Mouse (Mus musculus) retina, adult 2 months (tissue): ENCODE data around the gene Rapgef2.

Source experiments
- DNase-seq: peaks from one replicate; pipeline ENCODE4 v3.0.0-alpha.2; 2012; ENCODE audit warnings: low read depth, low spot score

Gene Rapgef2

DNA sequence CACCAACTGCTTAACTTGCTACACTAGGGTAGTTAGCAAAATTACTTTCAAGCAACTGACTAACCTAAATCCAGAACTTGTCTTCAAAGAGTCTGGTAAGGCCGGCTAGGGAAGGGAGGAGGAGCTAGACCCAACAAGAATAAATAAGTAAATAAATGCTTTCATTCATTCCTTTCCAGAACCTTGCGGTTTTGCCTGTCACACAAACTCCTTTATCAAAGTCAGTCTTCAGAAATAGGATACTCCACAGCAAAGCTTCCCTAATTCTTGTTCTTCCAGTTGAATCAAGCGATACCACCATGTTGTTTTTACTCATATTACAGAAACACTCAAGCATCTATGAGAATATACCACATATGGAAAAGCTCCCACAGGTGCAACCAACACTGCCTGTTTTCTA is 2.3 kb downstream of the Rapgef2 start:
- no peak for DNase-seq

DNA sequence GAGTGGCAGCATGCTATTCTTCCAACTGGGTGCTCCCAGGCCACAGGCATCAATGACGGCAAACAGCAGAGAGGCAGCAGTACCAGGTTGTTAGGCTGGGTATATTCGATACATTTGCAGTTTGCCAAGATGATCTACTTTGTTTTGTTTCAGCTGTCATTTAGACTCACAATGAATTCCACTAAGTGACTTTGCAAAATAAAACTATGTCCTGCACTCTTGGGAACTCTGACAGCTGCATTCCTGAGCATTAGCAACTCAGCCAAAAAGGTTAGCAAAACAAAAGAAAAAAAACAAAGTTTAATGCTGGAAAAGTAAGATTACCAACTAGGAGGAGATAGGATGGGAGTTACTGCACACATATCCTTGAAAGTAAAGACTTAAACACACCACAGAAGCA is 3.3 kb downstream of the Rapgef2 start:
- no peak for DNase-seq

DNA sequence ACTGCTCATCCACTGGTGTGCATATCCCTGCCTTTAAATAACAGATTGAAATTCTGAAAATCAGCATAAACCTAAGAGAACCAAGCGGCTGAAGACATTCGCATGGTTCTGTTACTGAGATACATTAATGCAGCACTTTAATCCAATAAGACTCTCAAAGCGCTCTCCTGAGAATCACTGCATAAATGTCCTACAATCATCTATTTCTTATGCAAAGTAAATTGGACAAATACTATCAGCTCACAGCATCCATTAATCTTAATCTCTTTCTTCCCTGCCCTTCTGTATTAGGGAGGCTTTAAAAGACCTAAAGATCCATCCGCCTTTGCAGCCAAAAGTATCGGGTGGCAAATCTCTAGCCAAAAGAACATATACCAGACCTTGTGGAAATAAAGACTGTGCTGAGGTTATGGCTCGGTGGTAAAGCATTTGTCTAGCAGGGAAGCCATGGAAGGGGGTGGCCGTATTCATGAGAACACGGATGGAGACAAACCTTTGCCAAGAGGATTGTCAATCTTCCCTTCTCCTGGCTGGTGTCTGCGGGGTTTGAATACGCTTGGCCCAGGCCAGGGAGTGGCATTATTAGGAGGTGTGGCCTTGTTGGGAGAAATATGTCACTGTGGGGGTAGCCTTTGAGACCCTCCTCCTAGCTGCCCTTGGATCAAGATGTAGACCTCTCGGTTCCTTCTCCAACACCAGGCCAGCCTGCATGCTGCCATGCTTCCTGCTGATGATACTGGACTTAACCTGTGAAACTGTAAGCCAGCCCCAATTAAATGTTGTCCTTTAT is 10.3 kb downstream of the Rapgef2 start:
- no peak for DNase-seq

GRCm38 (mm10) chr3:79273350-79273749 is 13.0 kb downstream of the Rapgef2 start:
- no peak for DNase-seq

DNA sequence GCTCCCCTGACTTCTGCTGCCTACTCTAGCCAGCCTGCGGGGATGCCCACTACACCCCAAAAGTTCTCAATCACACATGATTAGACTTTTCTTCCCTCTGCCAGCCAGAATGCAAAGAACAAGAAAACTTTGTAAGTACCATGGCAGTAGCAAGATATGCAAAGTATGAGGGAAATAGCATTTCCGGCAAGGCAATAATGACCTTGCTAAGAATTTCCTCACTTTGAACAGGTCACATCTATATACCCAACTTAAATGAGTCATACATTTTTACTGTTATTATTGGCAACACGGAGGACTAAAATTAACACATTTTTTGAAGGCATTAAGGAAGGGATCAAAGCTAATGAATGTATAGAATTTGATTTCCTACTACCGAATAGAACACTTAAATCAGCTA is 13.4 kb downstream of the Rapgef2 start:
- DNase-seq: no peak

- DNase-seq: no peak
These were observed 15.2 kb downstream of the Rapgef2 start for GRCm38 (mm10) chr3:79270980-79271555.

- DNase-seq: no peak
These were observed 16.4 kb downstream of the Rapgef2 start for GRCm38 (mm10) chr3:79269872-79270271.

GRCm38 (mm10) chr3:79266976-79267375 is 19.3 kb downstream of the Rapgef2 start:
- DNase-seq: no peak

DNA sequence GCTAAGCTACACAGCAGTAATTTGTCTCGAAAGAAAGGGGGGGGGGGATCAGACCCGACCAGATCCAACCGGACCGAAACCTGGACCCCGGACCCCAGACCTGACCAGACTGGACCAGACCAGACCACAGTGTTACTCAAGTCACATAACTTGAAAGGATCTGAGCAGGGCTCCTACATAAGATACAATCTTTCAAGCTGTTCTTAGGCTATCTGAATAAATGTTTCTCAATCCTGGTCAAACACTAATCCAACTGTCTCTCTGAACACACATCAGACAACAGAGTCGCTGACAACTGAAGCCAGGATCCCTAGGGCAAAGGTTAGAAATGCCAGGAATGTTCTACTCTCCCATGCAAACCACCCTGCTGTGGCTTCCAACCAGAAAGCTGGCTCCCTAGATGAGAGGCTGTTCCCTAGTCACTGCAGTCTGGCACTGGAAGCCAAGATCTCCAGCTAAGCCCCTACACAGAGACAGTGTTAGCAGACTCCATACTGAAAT is 24.5 kb downstream of the Rapgef2 start:
- DNase-seq: no peak

GRCm38 (mm10) chr3:79254023-79254422 is 32.3 kb downstream of the Rapgef2 start:
- DNase-seq: no peak

DNA sequence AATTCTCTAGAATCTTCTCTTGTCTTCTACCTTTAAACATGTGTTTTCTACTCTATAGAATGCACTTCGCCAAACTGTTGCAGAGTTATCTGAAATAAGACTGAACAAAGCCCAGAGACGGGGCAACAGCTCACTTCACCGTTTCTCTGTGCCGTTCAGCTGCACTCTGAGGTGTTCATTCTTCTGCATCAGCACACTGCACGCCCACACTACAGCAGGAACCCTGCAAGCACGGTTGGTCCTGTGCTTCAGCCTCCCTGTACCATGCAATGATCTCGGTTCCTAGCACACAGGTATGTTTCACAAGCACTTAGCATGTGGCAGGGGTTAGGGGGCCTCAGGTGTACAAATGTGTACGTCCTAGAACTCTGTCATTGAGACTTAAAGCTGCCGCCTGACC is 32.9 kb downstream of the Rapgef2 start:
- no peak for DNase-seq

- DNase-seq: no peak
These were observed 33.4 kb downstream of the Rapgef2 start for GRCm38 (mm10) chr3:79252921-79253394.

DNA sequence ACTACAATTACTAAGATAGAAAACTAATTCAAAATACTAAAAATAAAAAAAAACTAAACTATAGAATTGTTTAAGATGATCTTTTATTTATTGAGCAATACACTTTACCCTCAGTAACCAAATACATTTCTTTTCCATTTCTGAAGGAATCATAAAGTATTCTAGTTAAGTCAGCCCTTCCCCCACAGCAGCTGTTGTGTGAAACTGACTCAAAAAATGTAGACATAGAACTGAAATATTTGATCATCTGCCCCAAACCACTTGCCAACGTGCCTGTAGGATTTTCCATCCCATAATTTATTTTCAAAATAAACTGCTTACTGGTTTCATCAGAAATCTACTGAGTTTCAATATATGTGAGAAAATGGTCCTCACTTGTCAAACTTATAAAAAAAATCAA is 36.4 kb downstream of the Rapgef2 start:
- DNase-seq: no peak

DNA sequence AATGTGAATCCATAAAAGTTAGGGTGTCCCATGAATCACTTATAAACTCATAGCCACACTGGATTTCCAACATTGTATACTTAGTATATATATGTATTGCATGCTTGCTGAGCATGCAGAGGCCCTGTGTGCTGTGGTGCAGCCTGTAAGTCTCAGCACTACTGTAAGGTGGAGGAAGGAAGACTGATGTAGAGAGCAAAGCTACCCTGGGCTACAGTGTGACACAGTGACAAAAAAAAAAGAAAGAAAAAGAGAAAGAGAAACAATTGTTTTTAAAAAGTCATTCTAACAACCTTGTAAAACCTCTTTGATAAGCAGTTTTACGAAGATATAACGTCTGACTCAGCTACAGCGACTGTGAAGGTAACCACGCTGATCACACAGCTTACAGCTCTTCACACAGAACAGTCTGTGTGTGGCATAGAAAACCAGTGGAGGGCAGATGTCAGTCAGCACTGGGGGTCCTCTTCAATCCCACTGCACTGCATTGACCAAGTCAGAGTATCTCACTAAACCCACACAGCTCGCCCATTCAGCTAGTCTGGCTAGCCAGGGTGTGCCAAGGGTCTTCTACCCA is 37.6 kb downstream of the Rapgef2 start:
- no peak for DNase-seq

DNA sequence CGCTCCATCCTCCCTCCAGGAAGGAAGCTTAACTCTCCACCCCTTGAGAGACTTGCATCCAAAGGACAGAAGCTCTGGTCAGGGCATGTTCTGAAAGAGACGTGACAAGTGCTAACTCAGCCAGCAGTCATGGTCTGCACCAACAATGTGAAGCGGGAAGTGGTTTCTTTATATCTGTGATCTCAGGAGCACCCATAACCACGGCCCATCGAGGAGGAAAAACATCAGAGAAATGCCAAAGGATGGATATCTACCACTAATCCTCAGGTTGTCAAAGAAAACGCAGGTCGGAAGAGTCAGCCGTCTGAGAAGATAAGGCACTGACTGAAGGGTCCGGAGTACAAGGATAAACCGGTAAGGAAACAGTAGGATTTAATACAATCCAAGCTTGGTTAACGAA is 38.1 kb downstream of the Rapgef2 start:
- DNase-seq: no peak

DNA sequence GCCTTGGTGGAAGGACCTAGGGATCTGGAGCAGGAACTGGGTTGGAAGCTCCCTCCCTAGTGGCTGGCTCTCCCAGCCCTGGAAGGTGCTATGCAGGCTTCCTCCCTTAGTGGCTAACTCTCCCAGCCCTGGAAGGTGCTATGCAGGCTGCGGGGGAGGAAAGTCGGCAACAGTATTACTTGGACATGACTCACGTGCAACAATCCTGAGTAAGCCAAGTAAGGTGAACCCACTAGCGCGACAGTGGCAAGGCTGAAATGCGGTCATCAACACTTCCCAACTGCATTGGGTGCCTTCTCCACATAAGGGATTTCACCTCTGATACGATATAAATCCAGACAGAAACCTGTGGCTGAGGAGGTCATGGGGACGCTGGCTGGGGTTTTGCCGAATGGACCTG is 42.0 kb downstream of the Rapgef2 start:
- no peak for DNase-seq

DNA sequence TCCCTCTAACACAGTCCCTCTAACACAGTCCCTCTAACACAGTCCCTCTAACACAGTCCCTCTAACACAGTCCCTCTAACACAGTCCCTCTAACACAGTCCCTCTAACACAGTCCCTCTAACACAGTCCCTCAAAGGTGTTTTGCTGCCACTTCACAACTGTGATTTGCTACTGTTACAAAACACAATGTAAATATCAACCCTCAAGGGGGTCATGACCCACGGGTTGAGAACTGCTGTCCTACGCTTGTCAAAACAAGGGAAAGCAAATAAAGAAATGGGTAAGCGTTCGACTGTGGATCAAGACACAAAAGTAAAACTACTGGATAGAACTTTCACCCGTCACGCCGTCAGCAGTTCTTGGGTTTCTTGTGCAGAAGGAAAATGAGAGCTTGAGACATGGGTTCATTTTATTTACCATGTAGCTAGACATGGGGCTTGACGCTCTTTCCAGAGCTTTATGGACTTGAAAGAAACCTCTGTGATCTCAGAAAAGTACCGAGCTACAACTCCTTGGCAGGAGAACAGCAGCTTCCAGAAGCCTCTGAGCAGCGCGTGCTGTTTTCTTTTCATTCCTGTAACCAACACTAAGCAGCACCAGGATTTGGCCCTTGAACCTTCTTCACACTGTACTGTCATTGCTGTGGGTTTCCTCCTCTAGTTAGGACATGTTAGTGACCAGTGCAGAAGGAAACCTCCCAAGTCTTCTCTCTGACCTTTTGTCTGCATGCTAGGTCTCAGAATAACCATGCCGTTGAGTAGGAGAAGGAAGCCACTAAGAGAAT is 43.2 kb downstream of the Rapgef2 start:
- DNase-seq: no peak

GRCm38 (mm10) chr3:79242298-79242697 is 44.0 kb downstream of the Rapgef2 start:
- DNase-seq: no peak

GRCm38 (mm10) chr3:79239066-79239462 is 47.3 kb downstream of the Rapgef2 start:
- no peak for DNase-seq

DNA sequence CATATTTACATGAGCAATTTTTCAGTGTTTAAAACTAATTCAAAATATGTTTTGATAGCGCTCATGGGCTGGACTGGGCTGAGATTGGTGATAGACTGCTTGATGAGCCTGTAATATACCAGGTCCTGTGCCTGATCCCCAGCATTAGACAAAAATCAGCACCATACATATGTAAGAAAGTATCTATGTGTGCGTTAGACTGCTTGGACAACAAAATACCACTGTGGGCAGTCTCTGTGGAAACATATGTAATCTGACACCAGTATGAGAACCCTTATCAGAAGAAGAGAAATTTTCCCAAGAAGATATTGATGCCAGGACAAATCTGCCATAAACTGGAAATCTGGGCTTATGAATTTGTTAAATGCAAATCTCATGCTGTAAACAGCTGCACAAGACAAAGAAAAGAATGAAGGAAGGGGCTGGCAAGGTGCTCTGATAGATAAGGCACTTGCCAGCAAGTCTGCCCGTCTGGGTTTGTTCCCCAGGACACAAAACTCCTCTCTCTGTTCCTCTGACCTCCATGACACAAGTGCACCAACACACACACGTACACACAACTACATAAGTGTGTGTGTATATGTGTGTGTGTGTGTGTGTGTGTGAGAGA is 47.8 kb downstream of the Rapgef2 start:
- DNase-seq: no peak

DNA sequence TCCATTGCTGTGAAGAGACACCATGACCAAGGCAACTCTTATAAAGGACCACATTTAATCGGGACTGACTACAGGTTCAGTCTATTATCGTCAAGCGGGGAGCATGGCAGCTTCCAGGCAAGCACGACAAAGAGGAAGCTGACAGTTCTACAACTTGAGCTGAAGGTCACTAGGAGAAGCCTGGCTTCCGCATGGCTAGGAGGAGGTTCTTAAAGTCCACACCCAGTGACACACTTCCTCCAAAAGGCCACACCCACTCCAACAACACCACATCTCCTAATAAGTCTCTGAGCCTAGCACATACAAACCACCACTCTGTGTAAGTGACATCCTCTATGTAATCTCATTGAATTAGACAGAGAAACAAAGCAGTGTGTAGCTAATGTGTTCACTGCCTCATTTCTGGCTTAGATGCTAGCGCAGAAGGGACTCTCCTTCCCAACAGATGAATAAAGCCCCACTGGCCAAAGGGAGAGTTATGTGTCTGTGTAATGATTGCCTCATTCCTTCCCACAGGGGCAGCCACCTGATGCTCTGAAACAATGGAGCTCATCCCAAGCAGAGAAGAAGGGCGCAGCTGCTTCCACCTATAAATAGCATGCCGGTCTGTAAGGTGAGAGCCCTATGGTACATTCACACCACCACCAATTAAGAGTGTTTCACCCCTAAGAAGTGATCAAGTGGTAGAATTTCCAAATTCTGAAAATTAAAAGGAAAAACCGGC is 48.5 kb downstream of the Rapgef2 start:
- DNase-seq: no peak
